In genomic region chr16:17768834-17769233, GRCm38 (mm10) we compare ENCODE assay signal across 7 mouse cellular contexts. TPM values are rescaled to one million over a fixed set of nuclear protein-coding genes. Genes with fewer than 3 reads are reported as not detected.
DNase-seq lines count a peak whose midpoint lies in the region.

No protein-coding gene starts in this region.

- peak; percentile 30 for DNase-seq in right cerebral cortex, adult 18-20 months
- DNase-seq in right cerebral cortex, postnatal 4 days: no peak
- DNase-seq in cerebellum, adult 9-10 months: peak; percentile 82
- peak; percentile 56 for DNase-seq in heart, postnatal 4 days
- no peak for DNase-seq in lung, adult 18-20 months
- no peak for DNase-seq in lung, postnatal 25 days (ENCODE audit: low spot score)
- DNase-seq in embryo, embryonic 11 days: no peak

RNA-seq across cellular contexts. Expression of gene Klhl22, which starts 9.4 kb away (rescaled TPM):
- total RNA-seq in heart, postnatal 4 days (2021): 10 to 100 TPM; 24.6 to 25.1 TPM

RNA-seq across cellular contexts. Expression of gene Scarf2, which starts 28.2 kb away (rescaled TPM):
- total RNA-seq in heart, postnatal 4 days (2021): 10 to 100 TPM; 16.6 to 17.7 TPM

RNA-seq across cellular contexts. Expression of gene Med15, which starts 36.1 kb away (rescaled TPM):
- total RNA-seq in heart, postnatal 4 days (2021): 10 to 100 TPM; 40.4 to 44.4 TPM

Comparison
In these comparisons a context has a peak if more than half of its experiments do, and no peak if none do; other contexts are left out.
1. DNase-seq: peak in right cerebral cortex, adult 18-20 months (single experiment), cerebellum, adult 9-10 months (single experiment) and heart, postnatal 4 days (single experiment); none in right cerebral cortex, postnatal 4 days (single experiment), lung, adult 18-20 months (0 of 2), lung, postnatal 25 days (single experiment) and embryo, embryonic 11 days (single experiment).